Mouse (Mus musculus) effector memory CD4-positive, alpha-beta T cell, adult 7 months (primary cell): ENCODE data around the gene Tubgcp5. TPM values are rescaled to one million over a fixed set of nuclear protein-coding genes. Genes with fewer than 3 reads are reported as not detected.

ENCODE experiments used
- polyA plus RNA-seq: library from polyadenylated mRNA; unstranded; fragments of 100-300 nt; shearing (Covaris generic); gene quantifications from one replicate; pipeline ENCODE4 v1.2.1, GENCODE M21; 2017

Tubgcp5 gene
- 22.0 TPM for polyA plus RNA-seq

DNA sequence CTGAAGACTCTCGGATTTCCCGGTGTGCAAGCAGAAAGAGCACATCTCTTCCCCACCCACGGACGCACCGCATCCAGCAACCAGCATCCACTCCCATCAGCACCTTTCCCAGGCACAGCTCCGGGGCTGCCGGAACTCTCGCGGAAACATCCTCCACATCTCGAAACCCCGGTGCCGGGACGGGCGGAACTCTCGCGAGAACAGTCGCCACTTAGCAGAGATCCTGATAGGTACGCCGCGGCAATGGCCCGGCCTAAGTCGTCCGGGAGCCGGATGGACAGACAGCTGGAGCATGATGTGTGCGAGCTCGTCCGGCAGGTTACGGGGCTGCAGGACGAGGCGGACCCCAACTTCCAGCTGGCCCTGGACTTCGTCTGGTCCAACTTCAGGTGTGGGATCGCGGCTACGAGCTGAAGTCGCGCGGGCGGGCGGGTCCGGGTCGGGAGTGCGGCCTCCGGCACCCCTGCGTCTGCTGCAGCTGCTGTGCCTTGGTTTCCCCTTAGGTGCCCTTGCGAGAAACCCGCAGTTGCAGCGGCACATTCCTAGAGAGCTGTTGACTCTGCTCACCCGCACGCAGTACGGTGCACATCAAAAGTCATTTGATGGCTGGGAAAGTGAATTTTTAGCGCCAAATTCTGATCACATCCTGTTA, at the start of gene Tubgcp5:
Gene Tubgcp5 (plus strand): TSS at position 203 of the 652 bp plus-strand sequence.

DNA sequence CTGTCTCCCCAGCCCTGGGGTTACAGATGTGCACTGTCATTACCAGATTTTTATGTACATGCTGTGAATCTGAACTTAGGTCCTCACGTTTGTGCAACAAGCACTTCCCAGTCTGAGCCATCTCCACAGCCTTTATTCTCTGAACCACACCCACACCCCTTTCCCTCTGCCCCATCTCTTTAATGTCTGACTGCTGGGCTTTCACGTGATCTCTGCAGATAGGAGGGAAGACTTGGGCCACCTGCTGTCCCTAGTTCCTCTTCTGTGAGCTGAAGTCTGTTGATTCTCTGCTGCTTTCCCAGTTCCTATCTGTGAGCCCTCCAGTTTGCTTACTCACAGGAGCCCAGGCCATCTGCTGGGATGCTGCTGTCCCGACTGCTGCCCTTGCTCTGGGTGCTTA, 26.0 kb upstream of the Tubgcp5 start, which contains the start of gene Siglech:
Gene Siglech (plus strand): TSS at position 253 of the 400 bp plus-strand sequence.

DNA sequence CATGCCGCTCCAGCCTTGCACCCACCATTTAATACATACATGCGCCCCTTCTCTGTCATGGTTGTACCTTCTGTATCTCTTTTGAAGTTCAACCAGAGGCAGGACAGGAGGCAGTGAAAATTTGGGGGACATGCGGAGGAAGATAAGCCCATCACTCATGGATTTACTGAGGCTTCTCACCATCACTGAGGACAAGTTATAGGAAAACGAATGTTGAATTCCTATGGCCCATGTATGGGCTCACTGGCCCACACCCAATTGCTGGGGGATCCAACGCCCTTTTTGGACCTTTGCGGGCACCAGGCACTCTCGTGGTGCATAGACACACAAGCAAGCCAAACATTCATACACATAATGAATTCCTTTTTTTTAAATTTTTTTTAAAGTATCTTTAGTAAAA, 47.5 kb downstream of the Tubgcp5 start, which contains the start of gene Cyfip1:
Gene Cyfip1 (plus strand): TSS at position 301 of the 400 bp plus-strand sequence.

Other genes with a start within 250 kb of the Tubgcp5 start
- gene Siglech, start 26.0 kb upstream of the Tubgcp5 start, polyA plus RNA-seq, result 0.29 TPM
- gene Cyfip1, start 47.6 kb downstream of the Tubgcp5 start, polyA plus RNA-seq, result 24.8 TPM
- 39.5 TPM for gene Nipa2, start 168.3 kb downstream of the Tubgcp5 start, polyA plus RNA-seq
- 0.91 TPM for gene Nipa1, start 225.8 kb downstream of the Tubgcp5 start, polyA plus RNA-seq